Mouse (Mus musculus) liver, embryonic 13.5 days (tissue): ENCODE data around the gene Gadl1. TPM values are rescaled to one million over a fixed set of nuclear protein-coding genes. Genes with fewer than 3 reads are reported as not detected.

Source experiments
- ATAC-seq: fragments of 200-750 bp; cut with Nextera tagmentation; 2 replicates; pipeline ENCODE4 v1.8.0; 2017; ENCODE audit warnings: low read depth, mild to moderate bottlenecking, moderate number of reproducible peaks, moderate library complexity
- DNase-seq: peaks from one replicate; pipeline ENCODE4 v3.0.0; 2022
- H3K27ac ChIP-seq: fragments of 300-500 bp; sonication (generic); 2 replicates; pipeline ENCODE4 v1.5.1; 2015; ENCODE audit warnings: moderate library complexity, mild to moderate bottlenecking, inconsistent platforms
- H3K27me3 ChIP-seq: fragments of 300-500 bp; sonication (generic); 2 replicates; pipeline ENCODE4 v1.6.1; 2015; ENCODE audit warnings: mild to moderate bottlenecking, inconsistent platforms
- H3K36me3 ChIP-seq: fragments of 300-500 bp; sonication (generic); 2 replicates; pipeline ENCODE4 v1.6.1; 2015; ENCODE audit warnings: mild to moderate bottlenecking, inconsistent platforms
- H3K4me1 ChIP-seq: fragments of 300-500 bp; sonication (generic); replicated peaks from 2 replicates; pipeline ENCODE4 v1.6.1; 2015; ENCODE audit warnings: inconsistent platforms
- H3K4me2 ChIP-seq: fragments of 300-500 bp; sonication (generic); 2 replicates; pipeline ENCODE4 v1.6.1; 2015; ENCODE audit warnings: inconsistent platforms, mild to moderate bottlenecking, moderate library complexity
- H3K4me3 ChIP-seq: fragments of 300-500 bp; sonication (generic); replicated peaks from 2 replicates; pipeline ENCODE4 v1.5.1; 2015; ENCODE audit warnings: mild to moderate bottlenecking, inconsistent platforms
- H3K9ac ChIP-seq: fragments of 300-500 bp; sonication (generic); 2 replicates; pipeline ENCODE4 v1.6.1; 2015; ENCODE audit warnings: mild to moderate bottlenecking, inconsistent platforms
- H3K9me3 ChIP-seq: fragments of 300-500 bp; sonication (generic); replicated peaks from 2 replicates; pipeline ENCODE4 v1.6.1; 2016; ENCODE audit warnings: inconsistent platforms
- WGBS: fragments of 180-500 bp; shearing (Covaris S2); methylation state at CpG from one replicate; pipeline ENCODE4 v1.1.7; 2015; ENCODE audit not compliant: insufficient replicate concordance; 5-methylcytosine and 5-hydroxymethylcytosine counted together
- polyA plus RNA-seq: library from polyadenylated mRNA; unstranded; fragments of >200 nt; fragmentation: Nextera tagmentation; extraction: Ambion mirVana; gene quantifications from 2 replicates; pipeline ENCODE4 v1.2.1, GENCODE M21; 2015

The Gadl1 gene
- polyA plus RNA-seq, 1 experiment from 2014 or later = 0.39 TPM

GRCm38 (mm10) chr9:116115875-116116274 lies 206.6 kb downstream of the Gadl1 start:
- Histone ChIP-seq H3K9ac (no peak overlapping the region), H3K9me3 (no peaks in the 10 kb centered on the region), H3K27ac (no peak overlapping the region), H3K4me1 (peaks cover 20% of the 10 kb centered on the region), H3K27me3 (no peaks in the 10 kb centered on the region), H3K4me2 (no peak overlapping the region), H3K36me3 (0 out of 2 replicates have a peak, but pooled peaks cover 5% of the 10 kb centered on the region), H3K4me3 (no peak overlapping the region)
- WGBS = 66% methylated on average over 7 of the region's 7 CpGs
- DNase-seq (no peak), ATAC-seq (no peak)

- 0 out of 2 replicates have a peak, but pooled peaks cover 5% of the 10 kb centered on the region for H3K36me3 ChIP-seq
- no peak overlapping the region for H3K4me3 ChIP-seq
- no peaks in the 10 kb centered on the region for H3K9me3 ChIP-seq
- no peak for ATAC-seq
- H3K27me3 ChIP-seq = no peaks in the 10 kb centered on the region
- no peak for DNase-seq
- WGBS = 66% methylated on average over 8 of the region's 8 CpGs
- H3K4me1 ChIP-seq = peaks cover 16% of the 10 kb centered on the region
- no peak overlapping the region for H3K4me2 ChIP-seq
- no peak overlapping the region for H3K27ac ChIP-seq
- H3K9ac ChIP-seq = no peak overlapping the region
Observed at GRCm38 (mm10) chr9:116118332-116118872, 209.1 kb downstream of the Gadl1 start.

- WGBS = 67% methylated on average over 7 of the region's 7 CpGs
- Histone ChIP-seq H3K9me3 (no peaks in the 10 kb centered on the region), H3K27ac (no peak overlapping the region), H3K27me3 (no peaks in the 10 kb centered on the region), H3K9ac (no peak overlapping the region), H3K4me2 (no peak overlapping the region), H3K4me1 (peaks cover 10% of the 10 kb centered on the region), H3K4me3 (no peak overlapping the region), H3K36me3 (0 out of 2 replicates have a peak, but pooled peaks cover 5% of the 10 kb centered on the region)
- DNase-seq = no peak
- no peak for ATAC-seq
Observed at GRCm38 (mm10) chr9:116119990-116120389, 210.7 kb downstream of the Gadl1 start.

GRCm38 (mm10) chr9:116121472-116121871 lies 212.2 kb downstream of the Gadl1 start:
- WGBS = 72% methylated on average over 7 of the region's 7 CpGs
- Histone ChIP-seq H3K27ac (no peak overlapping the region), H3K4me3 (no peak overlapping the region), H3K4me1 (peaks cover 10% of the 10 kb centered on the region), H3K9ac (no peak overlapping the region), H3K9me3 (no peaks in the 10 kb centered on the region), H3K4me2 (no peak overlapping the region), H3K27me3 (no peaks in the 10 kb centered on the region), H3K36me3 (peaks cover 10% of the 10 kb centered on the region; the same call in 1 of the 2 replicates)
- DNase-seq = no peak
- no peak for ATAC-seq

GRCm38 (mm10) chr9:116122544-116122943 lies 213.3 kb downstream of the Gadl1 start:
- Histone ChIP-seq H3K4me2 (no peak overlapping the region), H3K4me1 (peaks cover 10% of the 10 kb centered on the region), H3K36me3 (peaks cover 12% of the 10 kb centered on the region), H3K27me3 (no peaks in the 10 kb centered on the region), H3K9me3 (no peaks in the 10 kb centered on the region), H3K9ac (no peak overlapping the region), H3K4me3 (no peak overlapping the region), H3K27ac (no peak overlapping the region)
- ATAC-seq (no peak), DNase-seq (no peak)
- WGBS = 61% methylated on average over 6 of the region's 6 CpGs

GRCm38 (mm10) chr9:116122969-116123589 lies 213.8 kb downstream of the Gadl1 start:
- H3K9ac ChIP-seq = no peak overlapping the region
- WGBS = 23% methylated on average over 9 of the region's 9 CpGs
- ATAC-seq (peak; percentile 42; the same call in 1 of the 2 replicates), DNase-seq (no peak)
- no peak overlapping the region for H3K27ac ChIP-seq
- H3K4me2 ChIP-seq = no peak overlapping the region
- peaks cover 15% of the 10 kb centered on the region for H3K36me3 ChIP-seq
- no peaks in the 10 kb centered on the region for H3K9me3 ChIP-seq
- H3K4me3 ChIP-seq = no peak overlapping the region
- H3K4me1 ChIP-seq = peaks cover 10% of the 10 kb centered on the region
- H3K27me3 ChIP-seq = no peaks in the 10 kb centered on the region
